Mouse (Mus musculus) layer of hippocampus, adult 9-11 months (tissue): Measurements from ENCODE around the gene Six4.
"Not testable (repeated sequence)": the region's sequence is repeated elsewhere in the genome, so short reads cannot be mapped to it uniquely, and the experiment has no call there.

Experiments used
- DNase-seq: peaks from one replicate; pipeline ENCODE4 v3.0.0; 2022

Gene Six4

DNA sequence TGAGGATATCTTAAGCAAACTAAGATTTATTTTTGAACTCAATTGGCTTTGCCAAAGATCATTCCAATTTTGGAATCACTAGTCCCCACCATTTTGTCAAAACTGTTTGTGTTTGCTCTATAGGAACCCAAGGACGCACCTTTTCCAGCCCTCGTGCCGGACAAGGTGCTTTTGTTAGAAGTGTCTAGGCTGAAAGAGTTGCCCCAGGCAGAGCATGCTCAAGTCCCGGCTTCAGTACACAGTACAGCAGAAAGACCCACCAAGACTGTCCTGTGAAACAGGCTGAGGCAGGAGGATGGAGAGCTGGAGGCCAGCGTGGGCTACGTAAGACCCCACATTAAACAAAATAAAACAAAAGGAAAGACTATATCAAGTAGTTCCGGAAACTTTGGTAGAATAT is 26.2 kb downstream of the Six4 start:
- DNase-seq = no peak

DNA sequence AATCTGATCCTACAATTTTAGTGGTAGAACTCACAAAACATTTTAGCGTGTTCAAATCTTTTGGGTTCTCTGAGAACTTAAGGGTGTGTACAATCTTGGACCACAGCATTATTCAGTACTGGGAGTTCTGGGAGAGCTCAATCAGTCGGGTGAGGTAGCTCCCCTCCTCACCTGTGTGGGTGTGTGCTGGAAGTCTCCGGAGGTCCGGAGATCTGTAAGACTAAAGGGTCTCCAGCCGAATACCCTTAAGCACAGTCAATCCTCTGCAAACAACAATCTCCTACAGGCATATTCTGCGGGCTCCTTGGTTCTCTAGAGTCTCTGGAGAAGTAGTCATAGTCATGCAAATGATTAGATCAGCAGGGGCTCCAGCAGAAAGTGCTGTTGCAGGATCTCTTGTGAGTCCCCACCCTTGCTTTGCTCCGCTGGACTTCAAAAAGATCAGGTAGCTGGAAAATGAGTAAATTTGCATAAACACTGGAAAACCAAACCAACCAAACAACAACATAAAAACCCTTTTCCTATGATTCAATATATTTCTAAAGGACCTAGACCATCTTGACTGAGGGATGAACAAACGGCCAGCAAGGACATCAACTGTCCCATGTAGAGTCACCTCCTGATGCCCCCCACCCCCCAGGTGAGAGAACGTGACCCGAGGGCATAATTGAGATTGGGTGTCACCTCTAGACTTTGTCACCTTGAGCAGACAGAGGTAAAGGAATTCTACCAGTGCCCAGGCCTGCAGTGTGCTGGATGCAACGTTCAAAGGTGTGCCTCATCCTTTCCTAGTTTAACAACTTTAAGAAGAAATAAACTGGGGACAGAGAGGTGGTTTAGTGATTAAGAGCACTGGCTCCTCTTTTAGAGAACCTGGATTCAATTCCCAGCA is 27.3 kb downstream of the Six4 start:
- no peak for DNase-seq

DNA sequence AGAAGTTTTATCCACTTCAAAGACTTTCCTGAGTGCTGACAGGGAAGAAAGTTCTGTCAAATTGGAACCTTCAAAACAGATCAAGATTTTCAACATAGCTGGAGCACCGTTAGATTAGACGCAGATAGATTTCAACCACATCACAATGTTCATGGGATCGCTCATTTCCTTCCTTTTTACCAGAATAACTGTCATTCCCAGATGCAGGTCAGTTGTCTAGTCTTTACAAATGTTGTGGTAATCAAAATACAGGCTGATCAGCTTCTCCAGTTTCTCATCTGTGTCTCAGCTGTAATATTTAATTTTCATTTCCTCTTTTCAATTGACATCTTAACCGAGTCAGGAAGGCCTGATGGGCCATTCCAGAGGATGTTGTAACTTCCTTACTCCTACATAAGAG is 29.5 kb downstream of the Six4 start:
- no peak for DNase-seq

DNA sequence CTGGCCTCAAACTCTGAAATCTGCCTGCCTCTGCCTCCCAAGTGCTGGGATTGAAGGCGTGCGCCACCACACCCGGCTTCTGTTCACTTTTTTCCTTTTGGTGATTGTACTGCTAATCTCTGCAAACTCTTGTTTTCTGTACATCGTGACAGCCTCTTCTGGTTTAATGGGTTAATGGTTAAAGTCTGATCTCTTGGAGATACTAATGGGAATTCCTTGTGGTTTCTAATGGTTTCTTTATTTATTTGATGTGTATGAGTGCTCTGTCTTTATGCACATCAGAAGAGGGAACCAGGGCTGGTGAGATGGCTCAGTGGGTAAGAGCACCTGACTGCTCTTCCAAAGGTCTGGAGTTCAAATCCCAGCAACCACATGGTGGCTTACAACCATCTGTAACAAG is 31.4 kb downstream of the Six4 start:
- DNase-seq = not testable (repeated sequence)

DNA sequence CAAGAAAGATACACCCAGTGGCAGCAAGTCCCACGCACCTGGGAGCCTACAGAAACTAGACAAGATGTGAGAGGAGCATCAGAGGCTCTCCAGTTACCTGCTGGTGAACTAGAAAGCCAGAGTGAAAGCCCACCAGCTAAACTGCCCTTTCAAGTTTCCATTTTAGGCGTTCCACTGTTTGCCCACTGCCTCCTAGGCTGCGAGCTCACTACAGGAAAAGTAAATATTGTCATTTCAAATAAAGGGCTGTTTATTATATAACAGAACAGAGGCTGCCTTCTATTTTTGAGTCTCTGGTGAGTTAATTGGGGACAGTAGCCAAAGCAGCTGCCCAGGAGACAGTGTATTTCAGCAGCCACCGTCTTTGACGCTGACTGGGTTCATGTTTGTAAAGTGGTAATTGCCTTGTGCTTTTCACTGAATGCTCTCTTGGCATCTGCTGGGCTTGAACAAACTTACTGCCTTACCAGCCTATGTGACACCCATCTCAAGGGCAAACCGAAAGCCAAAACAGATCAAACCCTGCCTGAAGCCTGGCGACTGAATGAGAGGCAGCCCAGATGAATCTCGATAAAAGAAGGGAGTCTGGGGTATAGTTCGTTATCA is 52.3 kb downstream of the Six4 start:
- no peak for DNase-seq

DNA sequence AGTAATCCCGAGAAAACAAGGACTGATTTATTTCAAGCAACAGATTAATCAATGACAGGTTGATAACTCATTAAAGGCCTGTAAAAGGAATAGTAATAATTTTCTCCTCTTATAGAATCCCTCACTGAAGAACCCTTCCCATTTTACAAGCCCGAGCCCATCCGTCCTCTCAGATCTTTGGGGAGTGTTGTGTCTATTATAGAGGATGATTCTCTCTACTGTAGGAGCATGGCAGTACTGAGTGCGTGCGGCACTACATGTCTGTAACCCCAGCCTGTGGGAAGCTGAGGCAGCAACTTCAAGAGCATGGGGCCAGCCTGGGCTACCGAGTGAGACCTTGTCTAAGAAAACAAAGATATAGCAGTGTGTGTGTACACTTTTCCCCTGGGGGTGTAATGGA is 55.8 kb downstream of the Six4 start:
- no peak for DNase-seq

DNA sequence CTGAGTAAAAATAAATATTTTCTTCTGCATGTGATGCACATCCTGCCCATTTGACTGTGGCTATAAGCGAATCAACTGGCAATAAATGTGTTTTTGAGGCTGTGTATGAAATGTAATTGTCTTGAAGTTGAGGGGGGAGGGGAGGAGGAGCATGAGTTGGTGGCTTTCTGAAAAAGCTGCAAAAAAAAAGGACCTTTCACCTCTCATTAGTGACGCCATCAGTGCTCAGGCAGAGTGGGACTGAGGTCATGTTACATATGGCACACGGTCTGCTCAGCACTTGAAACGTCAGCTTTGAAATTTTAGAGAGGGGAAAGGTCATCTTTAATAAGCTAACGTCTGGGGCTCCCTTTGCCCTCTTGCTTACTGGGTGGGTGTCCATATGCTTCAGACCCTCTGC is 57.8 kb downstream of the Six4 start:
- DNase-seq = no peak

DNA sequence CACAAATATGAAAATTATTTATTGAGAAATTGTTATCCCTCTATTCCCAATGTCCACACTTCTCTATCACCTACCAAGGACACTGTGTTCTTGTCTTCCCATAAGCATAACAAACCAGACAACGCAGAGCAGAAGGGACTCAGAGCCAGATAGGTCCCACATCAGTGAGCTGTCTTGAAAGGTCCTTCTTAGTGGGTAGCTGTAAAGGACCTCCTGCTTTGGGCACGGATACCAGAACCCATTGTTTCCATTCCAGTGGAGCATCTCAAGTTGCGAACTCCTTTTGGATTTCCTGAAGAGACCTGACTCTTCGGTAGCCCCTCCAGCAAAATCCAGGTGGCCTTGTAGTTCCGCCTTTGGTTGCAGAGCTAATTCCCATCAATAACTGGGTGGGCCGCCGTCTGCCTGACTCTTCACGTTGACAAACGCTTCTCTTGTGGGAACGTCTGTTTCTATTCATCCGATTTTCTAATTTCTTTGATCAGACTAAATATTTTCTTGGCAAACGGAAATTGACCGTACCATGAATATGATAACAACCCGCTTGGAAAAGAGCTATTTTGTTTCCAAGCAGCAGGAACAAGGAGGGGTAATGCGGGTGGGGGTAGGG is 58.6 kb downstream of the Six4 start:
- DNase-seq = no peak

DNA sequence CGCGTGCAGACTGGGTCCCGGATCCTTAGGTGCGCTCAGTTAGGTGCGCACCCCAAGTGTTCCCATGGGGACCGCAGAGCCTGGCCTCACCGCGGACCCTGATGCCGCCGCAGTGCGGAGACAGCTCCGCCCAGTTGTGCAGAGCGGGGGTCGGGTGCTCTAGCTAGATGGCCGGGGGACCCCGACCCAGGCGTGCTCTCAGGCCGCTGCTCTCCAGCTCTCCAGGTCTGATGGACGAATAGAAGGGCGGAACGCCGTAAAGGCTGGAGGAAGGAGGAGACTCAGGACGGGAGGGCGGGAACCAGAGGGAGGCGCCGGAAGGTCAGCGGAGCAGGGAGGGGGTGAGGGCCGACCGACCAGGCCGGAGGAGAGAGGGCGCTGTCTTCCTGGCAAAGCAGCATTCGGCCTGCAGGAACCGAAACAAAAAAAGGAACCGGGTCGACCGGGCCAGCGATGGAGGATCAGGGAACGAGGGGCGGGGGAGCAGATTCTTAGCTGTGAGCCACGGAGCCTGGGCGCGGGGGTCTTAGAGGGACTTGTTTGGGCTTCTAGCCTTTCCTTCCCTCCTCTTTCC is 59.5 kb downstream of the Six4 start, which contains the start of gene Six1:
TSS of gene Six1 (minus strand) at position 220 of the 574 bp plus-strand sequence.
- peak; percentile 39 for DNase-seq

DNA sequence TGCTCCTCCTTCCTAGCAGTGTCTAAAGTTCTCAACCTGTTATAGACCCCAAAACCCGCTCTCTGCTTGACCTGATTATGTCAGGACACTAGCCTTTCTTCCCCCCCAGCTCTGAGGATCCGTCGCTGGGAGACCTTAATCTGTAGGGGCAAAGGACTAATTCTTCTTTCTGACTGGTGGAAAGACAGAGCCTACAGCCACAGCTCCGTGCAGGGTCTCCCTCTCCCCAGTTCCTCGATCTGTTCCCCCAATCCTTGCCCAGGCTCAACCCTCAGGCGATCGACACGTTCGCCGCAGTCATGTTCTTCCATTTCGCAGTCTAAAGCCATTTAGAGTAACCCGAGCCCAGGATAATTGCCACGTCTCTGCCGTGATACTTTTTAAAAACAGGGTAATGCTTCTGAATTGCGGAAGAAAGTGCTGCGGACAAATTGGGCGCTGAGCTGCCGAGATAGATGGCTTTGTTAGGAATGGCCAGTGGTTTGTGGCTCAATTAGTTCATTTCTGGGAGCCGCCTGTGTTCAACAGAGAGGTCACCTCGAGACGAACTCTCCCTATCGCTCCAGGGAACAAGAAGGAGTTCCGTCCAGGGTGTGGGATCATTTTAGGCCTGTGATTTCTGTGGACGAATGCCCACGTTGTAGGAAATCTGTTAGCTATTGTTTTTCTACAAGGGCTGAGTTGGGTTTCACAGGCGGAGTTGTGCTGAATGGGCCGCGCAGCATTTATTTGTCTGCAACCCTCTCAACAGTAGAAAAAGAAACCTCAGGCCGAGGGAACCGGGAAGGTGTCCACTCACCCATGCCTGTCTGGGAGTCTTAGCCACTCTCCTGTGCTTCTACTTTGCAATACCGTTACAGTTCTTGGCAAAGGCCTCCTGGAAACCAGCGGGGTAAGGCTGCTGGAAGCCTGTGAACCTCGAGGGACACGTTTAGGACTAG is 60.3 kb downstream of the Six4 start:
- DNase-seq = no peak

DNA sequence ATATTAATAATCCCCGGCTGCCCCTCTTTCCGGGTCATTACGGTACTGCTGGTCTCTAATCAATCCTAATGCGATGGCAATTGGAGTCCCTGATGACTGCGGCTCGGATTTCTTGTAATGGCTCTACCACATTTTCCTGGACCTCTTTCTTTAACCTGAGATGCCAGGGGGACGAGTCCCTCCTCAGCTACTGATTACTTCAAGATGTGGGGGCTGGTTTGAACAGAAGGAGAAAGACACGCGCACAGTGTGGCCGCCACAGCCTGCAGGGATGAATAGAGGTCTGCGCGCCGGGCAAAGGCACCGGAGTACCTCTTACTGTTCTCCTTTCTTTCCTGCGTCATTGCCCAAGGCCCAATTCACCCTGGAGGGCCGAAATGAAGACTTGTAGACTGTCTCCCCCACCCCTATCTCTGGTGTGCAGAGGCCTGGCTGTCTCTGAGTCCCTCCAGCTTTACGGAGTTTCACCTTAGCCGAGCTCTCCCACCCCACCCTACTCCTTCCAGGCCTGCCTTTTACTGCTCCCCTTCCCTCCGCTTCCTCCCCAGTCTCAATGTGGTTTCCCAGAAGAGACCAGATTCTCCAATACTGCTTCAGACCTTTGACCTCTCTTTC is 61.1 kb downstream of the Six4 start:
- DNase-seq = no peak

DNA sequence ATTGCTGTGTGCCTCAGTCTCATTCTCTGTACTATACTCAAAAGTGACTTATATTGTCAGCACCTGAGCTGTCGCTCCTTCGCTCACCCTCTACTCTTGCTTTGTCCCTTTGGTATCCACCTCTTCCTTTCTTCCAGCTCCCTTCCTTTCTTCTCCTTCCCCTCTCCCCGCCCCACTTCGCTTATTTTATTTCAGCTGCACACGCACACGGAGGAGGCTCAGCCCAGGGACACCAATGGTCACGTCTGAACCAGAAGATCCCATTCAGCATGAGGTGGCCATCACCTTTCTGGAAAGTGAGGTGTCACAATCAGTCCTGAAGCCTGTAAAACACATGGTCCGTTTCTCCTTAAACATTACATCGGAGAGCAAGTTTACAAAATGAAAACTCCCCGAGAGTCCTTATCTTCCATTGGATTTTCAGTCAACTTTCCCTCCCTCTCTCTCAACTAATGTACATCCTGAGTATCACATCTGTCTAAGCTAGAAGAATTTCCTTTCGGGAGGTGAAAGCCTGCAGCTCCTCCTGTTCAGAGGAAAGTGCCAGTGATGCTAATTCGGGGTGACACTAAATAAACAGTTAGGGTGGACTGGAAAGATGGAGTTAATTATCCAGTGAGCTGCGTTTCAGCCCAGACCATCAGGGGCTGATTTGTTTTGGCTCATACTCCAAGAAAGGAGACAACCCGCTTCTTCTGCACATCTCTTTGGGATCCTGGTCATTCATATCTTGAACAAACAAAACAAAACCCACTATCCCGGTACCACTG is 62.3 kb downstream of the Six4 start:
- DNase-seq = no peak

DNA sequence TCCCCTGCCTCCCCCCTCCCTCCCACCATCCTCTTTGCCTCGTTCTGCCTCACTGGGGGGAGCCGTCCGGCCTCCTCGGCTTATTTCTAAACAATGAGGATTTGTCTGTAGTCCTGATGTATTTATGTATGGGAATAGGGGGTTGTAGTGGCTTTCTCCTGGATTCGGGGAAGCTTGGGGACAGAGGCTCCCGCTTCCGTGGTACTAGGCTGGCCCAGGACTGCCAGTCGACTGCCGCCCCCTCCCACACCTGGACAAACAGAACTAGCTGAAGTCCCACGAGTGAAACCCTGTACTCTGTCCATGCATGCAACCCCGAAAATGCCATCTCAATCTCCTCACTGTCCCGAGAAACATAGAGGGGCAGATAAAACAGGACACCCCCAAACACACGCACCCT is 63.0 kb downstream of the Six4 start:
- DNase-seq = no peak
